Mouse (Mus musculus) layer of hippocampus, adult 6 months (tissue): ENCODE data around the gene Cldn34c3. TPM values are rescaled to one million over a fixed set of nuclear protein-coding genes. Genes with fewer than 3 reads are reported as not detected.

ENCODE experiments used
- long read RNA-seq, 2 experiments: library from polyadenylated mRNA; unstranded; transcript quantifications; one replicate each; pipeline ENCODE4 v2.0.0; 2019 to 2020
- polyA plus RNA-seq: library from polyadenylated mRNA; unstranded; fragments of <200 nt; fragmentation: Nextera tagmentation; gene quantifications from 2 replicates; pipeline ENCODE4 v1.2.3, GENCODE M21; 2021

The Cldn34c3 gene
- not detected in 2 replicates for polyA plus RNA-seq
- long read RNA-seq, experiment 1: 0 reads
- long read RNA-seq, experiment 2: 0 reads

DNA sequence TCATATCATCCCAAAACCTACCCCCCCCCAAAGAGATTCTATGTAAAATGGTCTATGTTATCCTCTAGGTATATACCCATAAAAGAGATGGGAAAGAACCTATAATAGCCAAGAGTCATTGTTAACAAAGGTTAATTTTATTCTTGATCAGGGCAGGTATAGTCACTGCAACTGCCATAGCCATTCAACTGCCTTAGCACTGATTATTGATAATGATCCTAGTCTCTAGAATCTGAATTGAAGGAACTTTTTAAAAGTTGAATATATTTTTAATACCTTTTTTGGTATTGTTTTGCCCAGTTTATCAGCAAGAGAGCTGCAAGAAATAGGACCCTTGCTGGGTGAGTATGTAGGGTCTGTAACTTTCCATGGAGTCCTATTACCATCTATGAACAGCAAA lies at the start of gene Cldn34c3:
TSS of gene Cldn34c3 (plus strand) at position 301 of the 400 bp plus-strand sequence.

Other genes with a start within 250 kb of the Cldn34c3 start
- gene Cldn34c2, start 212.0 kb upstream of the Cldn34c3 start, polyA plus RNA-seq: not detected in 2 replicates
- gene Gm17467, start 88.9 kb upstream of the Cldn34c3 start, polyA plus RNA-seq: not detected in 2 replicates